Mouse (Mus musculus): ENCODE data around the gene A030005L19Rik.
A peak's percentile ranks its signal among the peaks of the same experiment; 100 is the strongest.
"Not testable (repeated sequence)": the region's sequence is repeated elsewhere in the genome, so short reads cannot be mapped to it uniquely, and the experiment has no call there.

Gene A030005L19Rik

GRCm38 (mm10) chr1:82913025-82913424 is at the start of gene A030005L19Rik:
Gene A030005L19Rik (plus strand): TSS chr1:82913325.
- DNase-seq (ENCODE audit: low spot score in 2 of 2): no peak

GRCm38 (mm10) chr1:82870202-82870601 is 42.9 kb upstream of the A030005L19Rik start:
- DNase-seq (ENCODE audit: low spot score in 2 of 2): no peak

- no peak for DNase-seq (ENCODE audit: low spot score in 2 of 2)
These were observed 34.0 kb upstream of the A030005L19Rik start for GRCm38 (mm10) chr1:82879172-82879571.

- DNase-seq (ENCODE audit: low spot score in 2 of 2): no peak
These were observed 32.9 kb upstream of the A030005L19Rik start for GRCm38 (mm10) chr1:82880196-82880595.

GRCm38 (mm10) chr1:82893269-82893668 is 19.9 kb upstream of the A030005L19Rik start:
- no peak for DNase-seq (ENCODE audit: low spot score in 2 of 2)

- DNase-seq (ENCODE audit: low spot score in 2 of 2): no peak
These were observed 12.6 kb upstream of the A030005L19Rik start for GRCm38 (mm10) chr1:82900567-82900966.

GRCm38 (mm10) chr1:82901201-82901600 is 11.9 kb upstream of the A030005L19Rik start:
- DNase-seq (ENCODE audit: low spot score in 2 of 2): no peak

- no peak for DNase-seq (ENCODE audit: low spot score in 2 of 2)
These were observed 7.2 kb upstream of the A030005L19Rik start for GRCm38 (mm10) chr1:82905886-82906285.

- not testable (repeated sequence) for DNase-seq (ENCODE audit: low spot score in 2 of 2)
These were observed 309 bp downstream of the A030005L19Rik start for GRCm38 (mm10) chr1:82913434-82913833.

- no peak for DNase-seq (ENCODE audit: low spot score in 2 of 2)
These were observed 11.5 kb downstream of the A030005L19Rik start, which contains the start of gene A030014E15Rik for GRCm38 (mm10) chr1:82924650-82925049. Gene A030014E15Rik (plus strand): TSS chr1:82924917.

- not testable (repeated sequence) for DNase-seq (ENCODE audit: low spot score in 2 of 2)
These were observed 17.4 kb downstream of the A030005L19Rik start for GRCm38 (mm10) chr1:82930558-82930957.

- not testable (repeated sequence) for DNase-seq (ENCODE audit: low spot score in 2 of 2)
These were observed 18.2 kb downstream of the A030005L19Rik start, which contains the start of gene Gm6217 for GRCm38 (mm10) chr1:82931326-82931725. Gene Gm6217 (minus strand): TSS chr1:82931399.

GRCm38 (mm10) chr1:82938666-82939065 is 25.5 kb downstream of the A030005L19Rik start:
- no peak for DNase-seq (ENCODE audit: low spot score in 2 of 2)

GRCm38 (mm10) chr1:82942505-82942904 is 29.4 kb downstream of the A030005L19Rik start:
- peak in 1 of 2 experiments; percentile 1 for DNase-seq (ENCODE audit: low spot score in 2 of 2)

GRCm38 (mm10) chr1:82943295-82943694 is 30.2 kb downstream of the A030005L19Rik start, which contains the start of gene A030003K21Rik:
Gene A030003K21Rik (minus strand): TSS chr1:82943388.
- not testable (repeated sequence) for DNase-seq (ENCODE audit: low spot score in 2 of 2)

- not testable (repeated sequence) for DNase-seq (ENCODE audit: low spot score in 2 of 2)
These were observed 32.9 kb downstream of the A030005L19Rik start for GRCm38 (mm10) chr1:82946029-82946428.

- DNase-seq (ENCODE audit: low spot score in 2 of 2): no peak
These were observed 35.5 kb downstream of the A030005L19Rik start for GRCm38 (mm10) chr1:82948601-82949000.

- not testable (repeated sequence) for DNase-seq (ENCODE audit: low spot score in 2 of 2)
These were observed 42.8 kb downstream of the A030005L19Rik start, which contains the start of gene Gm7544 for GRCm38 (mm10) chr1:82955913-82956312. Gene Gm7544 (minus strand): TSS chr1:82956013.

- DNase-seq (ENCODE audit: low spot score in 2 of 2): no peak
These were observed 46.8 kb downstream of the A030005L19Rik start, which contains the start of gene Gm47955 for GRCm38 (mm10) chr1:82959870-82960385. Gene Gm47955 (plus strand): TSS chr1:82960286.

Measured in spleen, postnatal 4 days (tissue).